Comparison of ENCODE assay signal across 20 mouse cellular contexts in the genomic region with DNA sequence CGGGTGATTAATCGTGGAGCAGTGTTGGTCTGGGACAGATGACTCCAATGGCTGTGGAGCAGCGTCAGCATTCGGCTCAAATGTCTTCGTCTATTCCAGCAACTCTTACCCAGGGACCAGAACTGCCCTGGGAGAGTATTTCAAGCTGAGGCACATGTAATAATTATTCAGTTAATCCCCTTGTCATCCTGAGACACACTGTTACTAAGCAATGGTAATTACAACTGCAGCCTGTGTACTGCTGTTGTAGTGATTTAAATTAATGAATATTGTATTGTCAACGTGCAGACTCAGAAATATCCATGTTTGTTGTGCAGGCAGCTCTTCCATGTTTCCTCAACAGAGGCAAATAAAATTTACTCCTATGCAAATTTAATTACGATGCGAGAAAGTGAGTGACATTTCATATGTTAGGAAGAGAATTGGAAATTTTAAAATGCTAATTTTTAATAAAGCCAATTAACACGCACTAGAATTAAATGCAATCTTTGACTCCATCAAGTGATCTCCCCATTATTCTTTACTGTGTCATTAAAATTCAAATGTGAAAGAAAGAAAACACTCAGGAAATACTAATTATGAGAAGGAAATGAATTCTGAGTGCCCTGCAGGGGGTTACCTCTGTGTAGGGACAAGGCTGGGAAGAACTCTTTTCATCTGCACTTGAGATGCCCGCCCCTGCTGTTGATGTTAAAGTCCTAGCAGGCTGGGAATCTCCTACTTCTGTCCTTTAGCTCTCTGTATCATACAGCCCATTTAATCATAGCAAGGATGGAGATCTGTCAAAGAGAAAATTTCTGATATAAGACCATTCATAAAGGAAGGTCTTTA.
DNase-seq lines count a peak whose midpoint lies in the region; ATAC-seq and TF ChIP-seq lines count a peak whose summit lies in the region.
"Had no signal": no experiment of that assay in that cellular context is flagged by ENCODE, and none has a peak within 500 bp of the region (broad histone marks: within the 10 kb centered on the region; RNA-seq: fewer than 3 reads in every experiment).

No protein-coding gene starts in this region.

- no peak overlapping the region for H3K4me2 ChIP-seq in neural tube, embryonic 12.5 days (replicated peaks)
- no peak overlapping the region for H3K4me2 ChIP-seq in hindbrain, embryonic 12.5 days (replicated peaks)
- H3K4me2 ChIP-seq in midbrain, embryonic 13.5 days (replicated peaks): no peak overlapping the region
- no peak overlapping the region for H3K4me2 ChIP-seq in neural tube, embryonic 15.5 days
- no peak overlapping the region for H3K4me2 ChIP-seq in intestine, postnatal 0 days (replicated peaks; ENCODE audit: low read depth)
- H3K4me2 ChIP-seq: lung, embryonic 15.5 days had no signal

- H3K27me3 ChIP-seq in neural tube, embryonic 12.5 days (replicated peaks): no peaks in the 10 kb centered on the region
- H3K27me3 ChIP-seq in hindbrain, embryonic 12.5 days: no peaks in the 10 kb centered on the region
- H3K27me3 ChIP-seq in midbrain, embryonic 13.5 days: no peaks in the 10 kb centered on the region
- H3K27me3 ChIP-seq in neural tube, embryonic 15.5 days (replicated peaks): no peaks in the 10 kb centered on the region
- H3K27me3 ChIP-seq in intestine, postnatal 0 days (replicated peaks; ENCODE audit: control insufficient read depth, insufficient read depth, low read length): no peaks in the 10 kb centered on the region
- H3K27me3 ChIP-seq: CH12.LX; lung, embryonic 15.5 days had no signal

- DNase-seq in neural tube, embryonic 10.5 days (ENCODE audit: extremely low spot score, low spot score): no peak
- DNase-seq in kidney, adult 9 months: no peak
- DNase-seq in adrenal gland, postnatal 25 days: no peak
- DNase-seq: cerebellum, adult 9-11 months; gastrocnemius, postnatal 14 days; heart, adult 2 months; kidney, adult 11 months; layer of hippocampus, postnatal 36 days; right cerebral cortex, postnatal 4 days had no signal

- no peaks in the 10 kb centered on the region for H3K4me1 ChIP-seq in neural tube, embryonic 12.5 days
- peaks cover 2% of the 10 kb centered on the region; the same call in 1 of the 2 replicates for H3K4me1 ChIP-seq in hindbrain, embryonic 12.5 days
- peaks cover 9% of the 10 kb centered on the region for H3K4me1 ChIP-seq in midbrain, embryonic 13.5 days (replicated peaks)
- H3K4me1 ChIP-seq in neural tube, embryonic 15.5 days: peaks cover 6% of the 10 kb centered on the region
- no peaks in the 10 kb centered on the region for H3K4me1 ChIP-seq in intestine, postnatal 0 days (replicated peaks; ENCODE audit: control insufficient read depth, insufficient read depth, low read length)
- H3K4me1 ChIP-seq: lung, embryonic 15.5 days had no signal

- no peak overlapping the region for H3K4me3 ChIP-seq in neural tube, embryonic 12.5 days
- no peak overlapping the region for H3K4me3 ChIP-seq in hindbrain, embryonic 12.5 days
- no peak overlapping the region for H3K4me3 ChIP-seq in midbrain, embryonic 13.5 days (replicated peaks)
- H3K4me3 ChIP-seq in neural tube, embryonic 15.5 days (replicated peaks): no peak overlapping the region
- H3K4me3 ChIP-seq in intestine, postnatal 0 days (ENCODE audit: low read depth, low read length): no peak overlapping the region
- H3K4me3 ChIP-seq: heart, adult 2 months; lung, embryonic 15.5 days had no signal

- no peaks in the 10 kb centered on the region for H3K9me3 ChIP-seq in neural tube, embryonic 12.5 days
- no peaks in the 10 kb centered on the region for H3K9me3 ChIP-seq in hindbrain, embryonic 12.5 days (replicated peaks)
- H3K9me3 ChIP-seq in midbrain, embryonic 13.5 days: no peaks in the 10 kb centered on the region
- no peaks in the 10 kb centered on the region for H3K9me3 ChIP-seq in neural tube, embryonic 15.5 days (replicated peaks)
- H3K9me3 ChIP-seq in intestine, postnatal 0 days (ENCODE audit: control insufficient read depth): no peaks in the 10 kb centered on the region
- H3K9me3 ChIP-seq: lung, embryonic 15.5 days had no signal

- ATAC-seq in neural tube, embryonic 12.5 days (ENCODE audit: low FRiP score, low read depth): peak; percentile 65; the same call in 1 of the 2 replicates
- peak; percentile 66 for ATAC-seq in hindbrain, embryonic 12.5 days (ENCODE audit: low FRiP score)
- peak; percentile 95 for ATAC-seq in midbrain, embryonic 13.5 days
- ATAC-seq in neural tube, embryonic 15.5 days (ENCODE audit: low FRiP score): peak; percentile 78
- ATAC-seq in intestine, postnatal 0 days: no peak

- H3K36me3 ChIP-seq in neural tube, embryonic 12.5 days: no peaks in the 10 kb centered on the region
- no peaks in the 10 kb centered on the region for H3K36me3 ChIP-seq in hindbrain, embryonic 12.5 days
- H3K36me3 ChIP-seq in midbrain, embryonic 13.5 days: no peaks in the 10 kb centered on the region
- no peaks in the 10 kb centered on the region for H3K36me3 ChIP-seq in neural tube, embryonic 15.5 days
- H3K36me3 ChIP-seq in intestine, postnatal 0 days (ENCODE audit: control insufficient read depth, insufficient read depth): no peaks in the 10 kb centered on the region
- H3K36me3 ChIP-seq: lung, embryonic 15.5 days had no signal

- H3K9ac ChIP-seq in neural tube, embryonic 12.5 days: no peak overlapping the region
- H3K9ac ChIP-seq in hindbrain, embryonic 12.5 days: no peak overlapping the region
- no peak overlapping the region for H3K9ac ChIP-seq in midbrain, embryonic 13.5 days (replicated peaks)
- no peak overlapping the region for H3K9ac ChIP-seq in neural tube, embryonic 15.5 days (replicated peaks)
- no peak overlapping the region for H3K9ac ChIP-seq in intestine, postnatal 0 days (ENCODE audit: low read depth, low read length)
- H3K9ac ChIP-seq: liver, embryonic 14.5 days; lung, embryonic 15.5 days had no signal

- WGBS in neural tube, embryonic 12.5 days: 71% methylated on average over 10 of the region's 10 CpGs
- WGBS in hindbrain, embryonic 12.5 days: 61% methylated on average over 10 of the region's 10 CpGs
- 52% methylated on average over 10 of the region's 10 CpGs for WGBS in midbrain, embryonic 13.5 days
- WGBS in neural tube, embryonic 15.5 days: 41% methylated on average over 10 of the region's 10 CpGs
- 77% methylated on average over 10 of the region's 10 CpGs for WGBS in intestine, postnatal 0 days

- no peak overlapping the region for H3K27ac ChIP-seq in neural tube, embryonic 12.5 days
- no peak overlapping the region for H3K27ac ChIP-seq in hindbrain, embryonic 12.5 days
- peak overlapping the region; percentile 48 for H3K27ac ChIP-seq in midbrain, embryonic 13.5 days
- no peak overlapping the region for H3K27ac ChIP-seq in neural tube, embryonic 15.5 days (replicated peaks)
- H3K27ac ChIP-seq in intestine, postnatal 0 days (ENCODE audit: low read depth, low read length): no peak overlapping the region
- H3K27ac ChIP-seq: heart, adult 2 months; kidney, postnatal 0 days; liver, embryonic 14.5 days; lung, embryonic 15.5 days; macrophage; stomach, postnatal 0 days had no signal

- no peak for TF ChIP-seq CTCF in intestine, postnatal 0 days (IDR thresholded peaks at IDR 0.05; ENCODE audit: low read depth)
